Mouse (Mus musculus) sigmoid colon, adult 10 weeks (tissue): Measurements from ENCODE around the gene Mrpl12. TPM values are rescaled to one million over a fixed set of nuclear protein-coding genes. Genes with fewer than 3 reads are reported as not detected.

ENCODE experiments used
- polyA plus RNA-seq: library from polyadenylated mRNA; stranded (reverse); fragments of 350-450 nt; fragmentation: Illumina TruSeq; extraction: RNeasy Lipid Tissue Mini Kit (QIAGEN cat#74804); gene quantifications from one replicate; pipeline ENCODE4 v1.2.3, GENCODE M21; 2014; ENCODE audit warnings: low read depth, low replicate concordance

Gene Mrpl12
- polyA plus RNA-seq = 4.1 TPM

DNA sequence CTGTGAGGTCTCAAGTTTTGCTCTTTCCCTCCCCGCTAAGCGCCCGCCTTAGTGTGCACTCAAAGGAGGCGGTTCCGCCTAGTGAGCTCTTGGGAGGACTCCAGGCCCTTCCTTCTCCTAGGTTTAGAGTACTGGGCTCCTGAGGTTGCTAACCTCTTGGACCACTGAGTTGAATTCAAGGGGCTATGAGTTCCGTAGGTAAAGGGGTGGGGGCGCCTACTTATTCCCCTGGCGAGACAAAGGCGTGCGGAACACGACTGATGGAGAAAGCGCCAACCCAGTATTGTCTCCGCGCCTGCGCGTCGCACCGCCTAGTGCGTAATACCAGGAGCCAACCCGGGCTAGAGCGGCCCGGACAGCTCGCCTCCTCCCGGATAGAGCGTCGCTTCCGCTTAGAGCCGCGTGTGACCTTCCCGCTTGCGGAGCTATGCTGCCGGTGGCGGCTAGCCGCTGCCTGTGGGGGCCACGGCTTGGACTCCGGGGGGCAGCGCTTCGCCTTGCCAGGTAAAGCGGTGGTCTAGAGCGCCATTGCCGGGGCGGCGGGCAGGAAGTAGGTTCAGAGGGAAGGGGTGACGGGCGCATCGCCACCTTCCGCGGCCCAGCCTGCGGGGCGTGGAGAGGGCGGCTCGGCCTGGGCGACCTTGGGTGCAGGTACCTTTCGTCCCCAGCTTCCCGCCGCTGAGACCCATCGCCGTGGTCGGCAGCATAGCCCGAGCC lies at the start of gene Mrpl12:
Gene Mrpl12 (plus strand): TSS at position 349 of the 717 bp plus-strand sequence.

DNA sequence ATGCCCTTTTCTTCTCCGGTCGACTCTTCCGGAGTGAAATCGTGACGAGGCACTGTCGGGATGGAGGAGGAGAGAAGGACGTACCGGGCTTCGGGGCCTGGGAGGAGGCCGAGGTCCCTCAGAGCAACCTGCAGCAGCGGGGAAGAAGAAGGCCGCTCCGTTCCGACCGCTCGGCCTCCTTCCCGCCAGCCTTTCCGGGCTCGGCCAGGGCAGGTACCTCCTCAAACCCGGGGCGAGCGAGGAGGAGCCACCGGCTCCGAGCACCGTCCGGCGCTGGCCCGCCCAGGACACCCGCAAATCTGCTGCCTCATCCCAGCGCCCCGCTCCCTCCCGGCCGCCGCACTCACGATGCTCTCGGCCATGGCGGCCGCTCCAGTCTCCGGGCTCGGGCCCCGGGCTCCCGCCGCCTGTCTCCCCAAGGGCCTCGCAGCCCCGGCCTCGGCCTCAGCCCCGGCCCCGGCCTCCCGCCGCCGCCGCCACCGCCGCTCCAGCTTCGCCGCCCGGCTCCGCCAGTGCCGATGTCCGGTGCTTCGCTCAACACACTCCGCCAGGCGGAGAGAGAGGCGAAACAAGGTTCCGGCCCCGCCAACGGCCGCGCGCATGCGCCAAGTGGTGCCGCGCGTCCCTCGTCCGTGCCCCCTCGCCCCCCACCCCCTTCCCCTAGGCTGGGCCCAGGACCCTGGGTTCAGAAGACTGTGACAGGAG lies 47.1 kb upstream of the Mrpl12 start, which contains the start of gene Nploc4:
Gene Nploc4 (minus strand): TSS at position 557 of the 705 bp plus-strand sequence.

DNA sequence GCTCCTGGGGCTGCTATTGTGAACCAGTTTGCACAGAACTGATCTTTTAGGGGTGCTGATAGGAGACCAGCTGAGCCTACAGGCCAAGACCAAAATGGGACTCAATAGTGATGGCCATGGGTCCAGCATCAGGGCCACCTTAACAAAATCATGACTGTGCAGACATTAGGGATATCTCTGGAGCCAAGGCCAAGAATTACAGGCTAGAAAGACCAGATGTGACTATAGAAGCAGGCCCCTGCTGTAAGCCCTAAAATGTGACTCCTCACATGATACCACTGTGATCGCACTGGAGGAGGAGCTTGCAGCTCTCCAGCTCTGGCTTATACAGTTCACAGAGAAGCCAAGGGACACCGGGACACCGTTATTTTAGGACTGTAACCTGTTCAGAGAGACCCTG lies 42.1 kb upstream of the Mrpl12 start, which contains the start of gene Tspan10:
Gene Tspan10 (plus strand): TSS at position 301 of the 400 bp plus-strand sequence.

DNA sequence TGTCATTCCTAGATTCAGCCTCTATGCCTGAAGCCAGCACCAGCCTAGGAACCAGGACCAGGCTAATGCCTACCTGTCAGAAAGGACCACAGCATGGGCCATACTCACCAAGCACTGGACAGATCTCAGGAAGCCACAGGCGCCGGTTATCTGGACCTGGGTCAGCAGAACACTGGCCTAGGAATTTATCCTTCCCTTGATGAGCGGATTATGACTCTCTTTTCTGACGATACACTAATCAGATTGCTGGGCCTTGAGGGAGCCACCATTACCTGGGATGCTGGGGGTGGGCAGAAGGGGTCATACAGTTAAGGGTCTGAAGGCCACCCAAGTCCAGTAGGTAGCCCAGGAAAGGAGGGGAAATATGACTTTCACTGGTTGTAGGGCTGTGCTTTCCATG lies 31.1 kb upstream of the Mrpl12 start, which contains the start of gene Pde6g:
Gene Pde6g (minus strand): TSS at position 195 of the 400 bp plus-strand sequence.

DNA sequence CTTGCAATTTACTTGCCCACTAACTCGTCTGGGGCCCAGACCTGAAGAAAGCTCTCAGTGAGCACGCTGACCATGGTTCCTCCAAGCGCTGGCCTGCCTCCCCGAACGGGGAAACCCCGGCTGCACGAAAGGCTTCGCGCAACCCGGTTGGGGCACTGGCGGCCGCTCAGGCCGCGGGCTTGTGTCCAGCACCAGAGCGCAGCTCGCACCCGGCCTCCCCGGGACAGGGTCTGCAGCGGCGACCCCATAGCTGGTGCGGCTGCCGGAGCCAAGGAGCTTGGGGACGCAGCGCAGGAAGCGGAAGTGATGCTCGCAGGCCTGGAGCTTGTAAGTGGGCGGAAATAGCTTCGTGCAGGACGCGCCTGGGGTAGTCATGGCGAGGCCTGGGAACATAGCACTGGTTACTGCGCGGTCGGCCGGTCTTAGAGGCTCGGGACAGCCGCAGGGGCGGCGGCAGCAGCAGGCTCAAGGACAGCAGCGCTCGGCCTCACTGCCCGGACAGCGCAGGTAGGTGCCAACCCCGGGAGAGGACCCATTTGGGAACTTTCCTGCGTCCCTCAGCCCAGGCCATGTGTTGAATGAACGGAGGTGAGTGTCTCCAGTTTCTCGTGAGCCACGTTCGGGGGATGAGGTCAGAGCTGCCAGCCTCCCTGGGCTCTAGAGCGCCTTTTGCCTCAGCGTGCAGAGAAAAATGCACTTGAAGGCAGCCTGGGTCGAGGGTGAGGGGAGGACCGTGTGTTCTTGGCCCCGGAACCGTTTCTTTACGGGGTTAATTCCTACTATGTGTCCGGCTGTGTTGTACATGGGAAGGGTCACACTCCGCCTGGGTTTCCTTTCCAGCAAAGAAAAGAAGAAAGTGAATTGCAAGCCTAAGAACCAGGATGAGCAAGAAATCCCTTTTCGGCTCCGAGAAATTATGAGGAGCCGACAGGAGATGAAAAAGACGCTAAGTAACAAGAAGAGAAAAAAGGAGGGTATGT lies 26.4 kb upstream of the Mrpl12 start, which contains the start of the genes Oxld1 and Ccdc137:
Gene Oxld1 (minus strand): TSS at position 297 of the 980 bp plus-strand sequence.
Gene Ccdc137 (plus strand): TSS at position 344 of the 980 bp plus-strand sequence.

DNA sequence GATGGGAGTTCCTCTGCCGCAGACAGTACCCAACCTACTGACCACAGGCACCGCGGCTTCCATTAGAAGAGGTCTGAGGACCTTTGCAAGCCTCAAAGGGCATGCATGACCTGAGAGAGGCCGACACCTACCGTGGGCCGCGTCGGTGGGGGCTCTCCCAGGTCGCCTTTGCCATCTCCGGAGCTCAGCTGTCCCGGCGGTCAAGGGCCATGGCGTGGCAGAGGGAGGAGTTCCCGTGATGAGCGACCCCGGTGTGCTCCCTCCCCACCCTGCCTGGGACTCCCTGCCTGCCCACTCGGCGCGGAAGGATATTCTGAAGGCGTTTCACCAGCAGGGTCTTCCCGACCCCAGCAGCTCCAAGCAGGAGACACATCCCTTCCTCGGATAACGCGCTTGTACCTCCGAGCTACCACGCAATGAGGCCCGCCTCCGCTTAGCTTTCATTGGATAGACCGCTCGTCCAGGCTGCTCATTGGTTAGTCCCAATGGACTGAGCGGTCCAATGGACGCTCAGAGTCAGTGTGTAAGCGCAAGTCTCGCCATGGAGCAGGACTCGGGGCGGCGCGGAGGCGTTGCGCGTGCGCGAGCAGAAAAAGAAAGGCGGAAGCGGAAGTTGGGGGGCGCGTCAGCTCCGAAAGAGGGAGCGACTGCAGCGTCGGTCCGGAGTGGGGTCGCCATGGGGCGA lies 17.2 kb upstream of the Mrpl12 start, which contains the start of gene Arl16:
Gene Arl16 (minus strand): TSS at position 557 of the 685 bp plus-strand sequence.

DNA sequence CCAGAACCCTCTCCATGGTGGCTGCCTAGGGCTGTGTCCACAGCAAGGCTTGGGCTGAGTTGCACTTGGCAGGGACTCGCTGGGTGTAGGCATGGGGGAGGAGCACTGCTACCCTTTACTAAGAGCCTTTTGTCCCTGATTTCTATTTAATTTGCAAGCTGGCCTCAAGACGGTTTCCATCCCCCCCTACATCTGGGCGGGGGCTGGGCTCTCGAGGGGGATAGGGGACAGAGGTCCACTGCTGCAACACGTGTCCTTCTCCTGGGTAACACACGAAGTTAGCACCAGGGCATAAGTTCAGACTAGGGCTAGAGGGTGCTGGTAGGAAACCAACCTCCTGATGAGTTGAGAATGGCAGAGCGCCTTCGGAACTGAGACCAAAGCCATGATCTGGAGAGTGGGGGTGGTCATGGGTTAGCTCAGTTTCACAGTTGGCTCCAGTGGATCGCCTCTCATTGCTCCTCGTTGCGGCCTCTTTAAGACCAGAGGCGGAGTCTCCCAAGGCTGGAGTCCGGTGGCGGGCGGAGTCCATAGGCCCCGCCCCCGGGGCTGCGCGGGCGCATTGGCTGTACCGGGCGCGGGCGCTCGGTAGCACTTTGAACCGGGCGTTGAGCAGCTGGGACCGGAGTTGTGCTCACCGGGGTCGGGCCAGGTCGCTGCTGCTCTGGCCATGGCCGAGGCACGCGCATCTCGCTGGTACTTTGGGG lies 7.1 kb downstream of the Mrpl12 start, which contains the start of gene Slc25a10:
Gene Slc25a10 (plus strand): TSS at position 524 of the 707 bp plus-strand sequence.

DNA sequence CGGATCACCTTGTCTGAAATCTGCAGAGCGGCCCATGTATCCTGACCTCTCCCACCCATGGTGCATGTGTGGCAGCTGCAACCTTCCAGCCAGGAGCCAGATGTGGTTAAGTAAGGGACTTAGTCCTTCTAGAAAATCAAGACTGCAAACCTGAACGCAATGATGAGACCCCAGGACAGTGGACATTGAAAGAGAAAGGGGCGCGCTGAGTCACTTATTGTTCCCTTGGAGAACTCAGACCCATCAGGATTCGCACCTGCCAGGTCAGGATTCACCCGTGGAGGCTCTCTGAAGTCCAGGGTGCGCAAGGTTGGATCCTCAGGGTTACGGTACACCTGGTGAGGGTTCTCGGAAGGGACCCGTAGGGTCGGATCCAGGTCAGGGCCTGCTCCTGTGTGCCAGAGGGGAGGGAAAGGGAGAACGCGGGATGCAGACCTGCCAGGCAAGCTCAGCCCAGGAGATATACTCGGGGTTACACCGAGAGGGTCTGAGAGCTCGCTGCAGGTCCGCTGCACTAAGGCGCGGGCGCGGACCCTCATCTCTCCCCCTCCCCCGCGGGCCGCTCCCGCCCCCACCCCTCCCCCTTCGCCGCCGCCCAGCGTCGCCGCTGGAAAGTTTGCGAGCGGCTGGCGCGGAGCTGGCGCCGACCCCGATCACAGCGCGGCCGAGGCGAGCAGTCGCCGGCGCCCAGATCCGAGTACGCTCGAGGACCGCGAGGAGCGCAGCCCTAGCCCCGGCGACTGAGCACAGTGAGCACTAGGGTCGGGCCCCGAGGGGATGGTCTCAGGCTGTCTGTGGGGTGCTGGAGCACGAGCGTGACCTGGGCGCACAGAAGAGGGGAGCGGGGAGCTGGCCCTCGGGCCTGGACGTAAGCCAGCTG lies 45.9 kb downstream of the Mrpl12 start, which contains the start of gene Gcgr:
Gene Gcgr (plus strand): TSS at position 615 of the 880 bp plus-strand sequence.

Other genes starting within 250 kb of the Mrpl12 start
- 1,187 TPM for gene Actg1, start 136.1 kb upstream of the Mrpl12 start, polyA plus RNA-seq
- not detected for gene Fscn2, start 123.1 kb upstream of the Mrpl12 start, polyA plus RNA-seq
- not detected for gene Faap100, start 105.8 kb upstream of the Mrpl12 start, polyA plus RNA-seq
- 13.2 TPM for gene Nploc4, start 46.9 kb upstream of the Mrpl12 start, polyA plus RNA-seq
- gene Tspan10, start 42.0 kb upstream of the Mrpl12 start, polyA plus RNA-seq = not detected
- not detected for gene Pde6g, start 31.1 kb upstream of the Mrpl12 start, polyA plus RNA-seq
- gene Oxld1, start 26.5 kb upstream of the Mrpl12 start, polyA plus RNA-seq = 0.63 TPM
- gene Ccdc137, start 26.5 kb upstream of the Mrpl12 start, polyA plus RNA-seq = 12.7 TPM
- 10.9 TPM for gene Arl16, start 17.0 kb upstream of the Mrpl12 start, polyA plus RNA-seq
- gene Slc25a10, start 7.2 kb downstream of the Mrpl12 start, polyA plus RNA-seq = 1.6 TPM
- not detected for gene Gcgr, start 46.1 kb downstream of the Mrpl12 start, polyA plus RNA-seq
- gene Mcrip1, start 65.1 kb downstream of the Mrpl12 start, polyA plus RNA-seq = not detected
- gene Ppp1r27, start 66.5 kb downstream of the Mrpl12 start, polyA plus RNA-seq = not detected
- 172 TPM for gene P4hb, start 88.6 kb downstream of the Mrpl12 start, polyA plus RNA-seq
- gene Arhgdia, start 97.0 kb downstream of the Mrpl12 start, polyA plus RNA-seq = 30.1 TPM
- gene Alyref, start 113.8 kb downstream of the Mrpl12 start, polyA plus RNA-seq = 24.4 TPM
- 13.5 TPM for gene Anapc11, start 113.8 kb downstream of the Mrpl12 start, polyA plus RNA-seq
- not detected for gene Npb, start 123.9 kb downstream of the Mrpl12 start, polyA plus RNA-seq
- gene Pcyt2, start 133.3 kb downstream of the Mrpl12 start, polyA plus RNA-seq = 14.6 TPM
- 13.4 TPM for gene Sirt7, start 140.6 kb downstream of the Mrpl12 start, polyA plus RNA-seq
- gene Mafg, start 149.0 kb downstream of the Mrpl12 start, polyA plus RNA-seq = 13.6 TPM
- gene Pycr1, start 159.2 kb downstream of the Mrpl12 start, polyA plus RNA-seq = 5.8 TPM
- gene Myadml2, start 163.5 kb downstream of the Mrpl12 start, polyA plus RNA-seq = not detected
- not detected for gene Notum, start 176.6 kb downstream of the Mrpl12 start, polyA plus RNA-seq
- gene Aspscr1, start 188.4 kb downstream of the Mrpl12 start, polyA plus RNA-seq = 2.6 TPM
- gene Cenpx, start 229.1 kb downstream of the Mrpl12 start, polyA plus RNA-seq = 1.8 TPM
- gene Lrrc45, start 229.3 kb downstream of the Mrpl12 start, polyA plus RNA-seq = 0.66 TPM
- gene Rac3, start 236.9 kb downstream of the Mrpl12 start, polyA plus RNA-seq = not detected
- 0.76 TPM for gene Dcxr, start 242.7 kb downstream of the Mrpl12 start, polyA plus RNA-seq
- gene Cbr2, start 247.5 kb downstream of the Mrpl12 start, polyA plus RNA-seq = 1.1 TPM